Mouse (Mus musculus) neural tube, embryonic 10.5 days (tissue): Measurements from ENCODE around the gene Trappc11.
"Not testable (repeated sequence)": the region's sequence is repeated elsewhere in the genome, so short reads cannot be mapped to it uniquely, and the experiment has no call there.

ENCODE experiments used
- DNase-seq: peaks from one replicate; pipeline ENCODE4 v3.0.0-alpha.2; 2017; ENCODE audit warnings: low spot score; ENCODE audit errors: extremely low spot score

Gene Trappc11

GRCm38 (mm10) chr8:47487231-47487630 lies 46.0 kb downstream of the Trappc11 start:
- no peak for DNase-seq

GRCm38 (mm10) chr8:47482354-47483071 lies 50.8 kb downstream of the Trappc11 start:
- no peak for DNase-seq

GRCm38 (mm10) chr8:47480039-47480438 lies 53.2 kb downstream of the Trappc11 start:
- no peak for DNase-seq

GRCm38 (mm10) chr8:47461650-47462049 lies 71.6 kb downstream of the Trappc11 start:
- DNase-seq: no peak

GRCm38 (mm10) chr8:47459216-47459749 lies 74.0 kb downstream of the Trappc11 start:
- no peak for DNase-seq

GRCm38 (mm10) chr8:47458591-47458990 lies 74.7 kb downstream of the Trappc11 start:
- DNase-seq: no peak

- DNase-seq: not testable (repeated sequence)
These were observed 84.1 kb downstream of the Trappc11 start for GRCm38 (mm10) chr8:47449211-47449610.

GRCm38 (mm10) chr8:47446312-47447046 lies 86.8 kb downstream of the Trappc11 start, which contains the start of gene Stox2:
Stox2 (minus strand) TSS chr8:47446362.
- no peak for DNase-seq
